Mouse (Mus musculus) left cerebral cortex, postnatal 10 days (tissue): Measurements from ENCODE around the gene Rnf144b. TPM values are rescaled to one million over a fixed set of nuclear protein-coding genes. Genes with fewer than 3 reads are reported as not detected.

Experiments
- DNase-seq, 2 experiments: peaks; one replicate each; pipeline ENCODE4 v3.0.0; 2021 to 2022; ENCODE audit warnings: low spot score in 2 of 2, mixed read lengths in 1 of 2; ENCODE audit errors: extremely low spot score in 1 of 2
- intact Hi-C: fragments of 180-260 bp; cut with DNase I; formaldehyde crosslinking; loops from one replicate; pipeline ENCODE4 v1.15.1; 2025
- total RNA-seq, 2 experiments: library from RNA; stranded (reverse); gene quantifications; 2 replicates each; pipeline ENCODE4 v1.2.3; 2021

Rnf144b gene
- total RNA-seq, 2 experiments from 2014 or later: 15.0 to 16.1 TPM

GRCm38 (mm10) chr13:47277824-47278290, 155.4 kb downstream of the Rnf144b start:
- intact Hi-C loops: no loop called here

GRCm38 (mm10) chr13:47282221-47282620, 159.8 kb downstream of the Rnf144b start:
- DNase-seq: no peak
- intact Hi-C loops: no loop called here

More at GRCm38 (mm10) chr13:47277824-47278290, 155.4 kb downstream of the Rnf144b start:
- no peak for DNase-seq

GRCm38 (mm10) chr13:47288449-47288848, 166.0 kb downstream of the Rnf144b start:
- DNase-seq: peak; percentile 75 to 77
- intact Hi-C loops: loop anchor here (1.0 kb wide), 1 partner anchor 136 kb away; no protein-coding TSS in a partner anchor

- no peak for DNase-seq
- intact Hi-C loops: no loop called here
Observed at GRCm38 (mm10) chr13:47296465-47296864, 174.0 kb downstream of the Rnf144b start.

Other genes with a start within 250 kb of the Rnf144b start
- 10 to 100 TPM; 29.3 to 33.4 TPM for gene Kif13a, start 192.8 kb upstream of the Rnf144b start, total RNA-seq
- gene Nhlrc1, start 107.8 kb upstream of the Rnf144b start, total RNA-seq: 10 to 100 TPM; 14.7 to 15.4 TPM
- 10 to 100 TPM; 13.2 to 16.4 TPM for gene Kdm1b, start 79.2 kb upstream of the Rnf144b start, total RNA-seq
- gene Tpmt, start 77.9 kb upstream of the Rnf144b start, total RNA-seq: 10 to 100 TPM in 1 of 2 experiments, 1 to 10 TPM in 1; 8.7 to 12.6 TPM
- 10 to 100 TPM; 56.2 to 56.8 TPM for gene Dek, start 16.5 kb upstream of the Rnf144b start, total RNA-seq